Mouse (Mus musculus): ENCODE data around the gene Colec11. TPM values are rescaled to one million over a fixed set of nuclear protein-coding genes. Genes with fewer than 3 reads are reported as not detected.

Colec11 gene
- polyA plus RNA-seq, 1 experiment: 0.21 TPM

DNA sequence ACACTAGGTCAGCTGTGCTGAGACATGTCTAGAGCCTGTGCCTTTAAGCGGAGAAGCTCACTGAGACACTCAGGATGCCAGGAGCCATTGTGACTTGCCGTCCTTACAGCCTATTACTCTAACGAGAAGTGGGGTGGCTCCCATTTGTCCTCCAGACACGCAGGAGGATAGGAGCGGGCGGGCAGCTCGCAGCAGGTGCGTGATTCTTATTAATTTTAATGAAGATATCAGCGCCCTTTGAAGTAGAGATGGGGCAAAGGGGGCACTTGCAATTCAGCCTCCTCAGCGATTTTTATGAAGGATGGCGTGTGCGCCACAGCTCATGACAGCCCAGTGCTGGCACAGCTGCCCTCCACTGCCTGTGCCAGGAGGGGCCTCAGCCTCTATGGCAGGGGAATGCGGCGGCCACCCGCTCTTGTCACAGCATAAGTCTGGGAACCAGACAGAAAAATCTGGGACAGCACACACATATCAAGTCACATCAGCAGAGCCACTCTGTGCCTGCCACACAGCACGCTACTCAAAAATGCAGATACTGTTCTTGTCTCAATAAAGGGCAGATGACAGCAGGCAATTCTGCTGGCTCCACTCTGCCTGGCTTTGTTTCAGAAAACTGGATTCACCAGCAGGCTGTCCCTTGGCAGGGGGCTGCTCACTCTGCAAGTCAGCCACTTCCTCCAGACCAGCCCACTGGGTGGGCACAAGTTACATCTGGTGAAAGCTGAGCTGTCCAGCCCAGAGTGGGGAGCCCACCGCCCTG is 15.5 kb downstream of the Colec11 start:
- no peak for DNase-seq (ENCODE audit: low read depth, low spot score)
- 64% methylated on average over 17 of the region's 17 CpGs for WGBS

DNA sequence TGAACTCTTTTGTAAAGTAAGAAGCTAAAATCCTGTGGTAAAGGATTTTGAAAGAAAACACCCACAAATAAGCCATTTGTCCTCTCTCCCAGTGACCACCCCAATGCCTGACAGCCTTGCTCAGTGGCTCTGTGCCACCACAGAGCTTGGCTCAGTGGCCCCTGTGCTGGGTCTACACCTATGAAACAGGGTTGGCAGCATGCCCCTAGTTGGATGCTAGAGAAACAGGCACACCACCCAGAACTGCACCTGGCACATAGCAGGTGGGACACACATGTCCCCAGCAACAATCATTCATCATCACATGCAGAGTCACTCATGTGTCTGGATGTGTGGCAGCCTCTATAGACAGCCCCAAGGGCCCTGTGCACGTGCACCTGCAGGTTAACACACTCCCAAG is 19.7 kb downstream of the Colec11 start:
- WGBS: 71% methylated on average over 1 of the region's 1 CpGs
- DNase-seq (ENCODE audit: low read depth, low spot score): no peak

DNA sequence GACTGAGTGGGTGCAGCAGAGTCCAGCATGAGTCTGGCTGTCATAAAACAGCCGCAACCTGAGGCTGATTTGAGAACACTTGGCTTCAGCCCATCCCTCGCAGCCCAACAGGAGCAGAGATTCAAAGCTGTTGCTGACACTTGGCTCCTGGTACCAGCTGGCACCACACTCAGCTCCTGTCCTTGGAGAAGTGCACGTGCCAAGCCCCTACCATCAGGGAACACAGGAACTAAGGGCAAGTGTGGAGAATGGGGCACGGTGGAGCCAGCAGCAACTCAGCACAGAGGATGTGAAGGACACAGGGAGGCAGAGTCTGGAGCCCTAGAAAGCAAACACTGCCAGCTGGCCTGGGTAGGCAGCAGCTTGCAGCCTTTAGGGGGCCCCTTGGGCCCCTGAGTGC is 20.9 kb downstream of the Colec11 start:
- DNase-seq (ENCODE audit: low read depth, low spot score): no peak
- 9% methylated on average over 4 of the region's 4 CpGs for WGBS

- 63% methylated on average over 2 of the region's 2 CpGs for WGBS
- no peak for DNase-seq (ENCODE audit: low read depth, low spot score)
Measured at GRCm38 (mm10) chr12:28598526-28598991, 24.6 kb downstream of the Colec11 start.

- no peak for DNase-seq (ENCODE audit: low read depth, low spot score)
- WGBS: 42% methylated on average over 3 of the region's 3 CpGs
Measured at GRCm38 (mm10) chr12:28598110-28598509, 25.1 kb downstream of the Colec11 start.

- 66% methylated on average over 9 of the region's 9 CpGs for WGBS
- no peak for DNase-seq (ENCODE audit: low read depth, low spot score)
Measured at GRCm38 (mm10) chr12:28597699-28598098, 25.5 kb downstream of the Colec11 start.

GRCm38 (mm10) chr12:28596851-28597250 is 26.3 kb downstream of the Colec11 start:
- DNase-seq (ENCODE audit: low read depth, low spot score): no peak

DNA sequence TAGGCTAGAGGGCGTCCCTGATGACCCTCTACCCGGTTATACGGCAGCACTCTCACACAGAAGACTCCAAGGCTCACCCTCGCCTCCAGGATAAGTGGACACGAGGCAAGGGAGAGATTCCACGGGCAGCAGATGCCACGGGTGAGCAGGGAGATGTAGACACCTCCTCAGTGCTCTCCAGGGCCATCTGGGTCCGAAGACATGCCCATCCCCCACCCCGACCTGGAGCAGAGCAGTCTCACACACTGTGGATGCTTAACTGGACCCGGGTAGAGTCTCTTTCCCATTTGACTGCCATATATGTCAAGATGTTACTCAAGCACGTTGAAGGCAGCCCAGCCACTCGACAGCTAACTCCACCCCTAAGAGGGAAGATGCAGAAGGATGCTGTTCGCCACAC is 32.7 kb downstream of the Colec11 start:
- no peak for DNase-seq (ENCODE audit: low read depth, low spot score)
- WGBS: 44% methylated on average over 13 of the region's 13 CpGs

DNA sequence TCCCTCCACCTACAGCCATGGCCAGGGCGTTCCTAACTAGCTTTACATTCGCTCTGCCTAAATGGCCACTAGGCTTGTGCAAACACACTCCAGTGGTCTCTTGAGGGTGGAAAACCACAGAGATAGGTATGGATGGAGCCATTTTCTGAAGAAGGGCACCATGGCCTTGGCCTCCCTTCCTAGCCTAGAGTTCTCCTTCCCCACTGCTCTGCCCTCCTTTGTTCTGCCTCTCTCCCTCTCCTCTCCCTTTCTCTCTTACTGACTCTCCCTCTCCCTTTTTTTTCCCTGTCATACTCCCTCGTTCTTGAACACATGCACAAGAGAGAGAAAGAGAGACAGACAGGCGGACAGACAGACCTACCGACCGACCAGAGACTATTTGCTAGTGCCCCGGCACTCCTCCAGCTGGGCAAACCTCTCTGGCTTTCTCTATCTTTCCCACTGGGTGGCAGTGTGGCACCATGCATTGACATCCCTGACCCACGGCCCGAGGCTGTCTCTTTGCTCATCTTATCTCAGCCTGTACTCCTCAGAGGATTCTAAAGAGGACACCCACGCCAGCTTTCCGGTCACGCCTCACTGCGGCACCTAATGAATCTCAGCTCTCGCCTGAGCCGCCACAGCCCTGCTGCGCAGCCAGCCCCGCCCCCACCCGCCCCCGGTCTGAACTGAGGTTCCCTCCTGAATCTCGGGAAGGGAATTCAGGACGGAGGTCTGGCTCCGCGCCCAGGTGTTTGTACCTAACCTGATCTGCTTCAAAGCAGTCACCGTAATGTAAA is 33.9 kb downstream of the Colec11 start:
- WGBS: 9% methylated on average over 24 of the region's 24 CpGs

DNA sequence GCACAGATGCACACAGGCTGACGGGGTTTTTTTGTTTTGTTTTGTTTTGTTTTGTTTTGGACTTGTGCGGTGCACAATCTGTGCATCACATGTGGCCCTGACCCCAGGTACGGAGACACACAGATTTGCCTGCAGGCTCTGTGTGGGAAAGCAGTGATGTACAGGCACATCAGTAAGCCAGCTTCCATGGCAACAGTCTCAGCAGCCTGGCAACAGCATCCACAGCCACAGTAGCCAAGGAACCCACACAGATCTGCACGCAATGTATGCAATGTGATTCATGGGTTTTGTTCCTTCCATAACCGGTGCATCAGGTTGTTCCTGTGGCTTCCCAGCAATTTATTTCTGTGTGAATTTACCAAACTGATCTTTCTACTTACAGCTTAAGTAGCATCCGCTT is 35.2 kb downstream of the Colec11 start:
- no peak for DNase-seq (ENCODE audit: low read depth, low spot score)
- 79% methylated on average over 6 of the region's 6 CpGs for WGBS

More for the DNA sequence above, 33.9 kb downstream of the Colec11 start:
- DNase-seq (ENCODE audit: low read depth, low spot score): peak; percentile 25

DNA sequence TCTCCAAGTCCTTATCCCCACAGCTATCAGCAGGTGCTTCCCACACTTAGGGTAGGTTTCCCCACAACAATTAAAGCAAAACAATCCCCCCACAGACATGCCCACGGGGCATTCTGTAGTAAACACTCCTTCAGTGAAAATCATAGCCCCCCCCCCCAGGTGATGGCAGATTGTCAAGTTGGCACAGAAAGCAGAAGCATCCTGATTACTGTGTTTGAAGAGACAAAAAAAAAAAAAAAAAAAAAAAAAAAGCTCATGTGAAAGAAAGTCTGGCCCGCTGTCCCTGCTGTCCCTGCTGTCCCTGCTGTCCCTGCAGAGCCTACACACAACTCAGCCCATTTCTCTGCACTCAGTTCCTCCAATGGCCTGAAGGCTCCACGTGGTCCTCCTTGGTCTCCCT is 39.1 kb downstream of the Colec11 start:
- DNase-seq (ENCODE audit: low read depth, low spot score): no peak
- 36% methylated on average over 3 of the region's 3 CpGs for WGBS

GRCm38 (mm10) chr12:28582423-28582822 is 40.8 kb downstream of the Colec11 start, which contains the start of gene Allc:
TSS of gene Allc (minus strand) at chr12:28582523.
- WGBS: 76% methylated on average over 8 of the region's 8 CpGs
- no peak for DNase-seq (ENCODE audit: low read depth, low spot score)

GRCm38 (mm10) chr12:28579132-28579531 is 44.0 kb downstream of the Colec11 start:
- 33% methylated on average over 4 of the region's 4 CpGs for WGBS
- no peak for DNase-seq (ENCODE audit: low read depth, low spot score)

GRCm38 (mm10) chr12:28578147-28578546 is 45.0 kb downstream of the Colec11 start:
- no peak for DNase-seq (ENCODE audit: low read depth, low spot score)
- 76% methylated on average over 3 of the region's 3 CpGs for WGBS

- WGBS: 59% methylated on average over 6 of the region's 6 CpGs
- DNase-seq (ENCODE audit: low read depth, low spot score): no peak
Measured at GRCm38 (mm10) chr12:28575366-28576070, 47.7 kb downstream of the Colec11 start.

GRCm38 (mm10) chr12:28572241-28572640 is 50.9 kb downstream of the Colec11 start:
- WGBS: 68% methylated on average over 2 of the region's 2 CpGs
- DNase-seq (ENCODE audit: low read depth, low spot score): no peak

- 52% methylated on average over 15 of the region's 15 CpGs for WGBS
- DNase-seq (ENCODE audit: low read depth, low spot score): no peak
Measured at GRCm38 (mm10) chr12:28552299-28552698, 70.9 kb downstream of the Colec11 start, which contains the start of gene Dcdc2c. TSS of gene Dcdc2c (minus strand) at chr12:28552399.

DNA sequence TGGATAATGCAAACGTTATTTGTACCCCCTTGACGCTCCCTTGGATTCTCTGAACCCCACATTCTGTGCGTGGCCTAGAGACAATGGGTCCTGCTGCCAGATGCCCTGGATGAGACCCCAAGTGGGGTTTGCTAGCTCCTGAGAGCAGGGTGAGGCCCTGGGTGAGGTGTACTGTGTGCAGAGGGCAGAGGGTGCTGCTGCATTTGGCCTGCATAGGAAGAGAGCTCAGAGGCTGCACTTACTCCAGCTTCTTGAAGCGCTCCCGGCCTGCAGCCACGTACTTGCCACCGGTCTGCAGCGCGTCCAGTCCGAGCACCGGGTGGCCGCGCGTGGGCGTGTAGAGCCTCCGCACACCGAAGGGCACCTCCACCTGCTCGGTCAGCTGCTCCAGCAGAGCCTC is 71.4 kb downstream of the Colec11 start:
- DNase-seq (ENCODE audit: low read depth, low spot score): no peak
- WGBS: 47% methylated on average over 18 of the region's 18 CpGs

DNA sequence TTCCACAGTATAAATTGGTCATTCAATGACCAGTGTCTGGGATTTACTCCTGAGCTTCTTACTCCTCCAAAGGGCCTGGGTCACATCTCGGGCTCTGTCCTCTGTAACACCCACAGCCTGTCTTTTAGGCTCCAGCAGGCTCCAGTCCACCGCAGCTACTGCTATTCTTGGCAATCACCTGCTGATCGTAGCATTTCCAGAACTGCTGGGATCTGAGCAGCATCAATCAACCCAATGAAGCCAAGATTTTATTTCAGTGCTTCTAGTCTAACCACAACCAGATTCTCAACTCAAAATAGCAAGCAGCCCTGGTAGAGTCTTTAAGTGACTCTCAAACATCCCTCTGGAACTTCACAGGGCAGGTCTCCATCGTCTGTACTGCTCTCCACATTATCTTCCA is 74.3 kb downstream of the Colec11 start:
- 66% methylated on average over 4 of the region's 4 CpGs for WGBS
- no peak for DNase-seq (ENCODE audit: low read depth, low spot score)
